Mouse (Mus musculus): ENCODE data around the gene Nudt3.

GRCm38 (mm10) chr17:27554062-27554960, 69.0 kb downstream of the Nudt3 start:
- TF ChIP-seq POLR2A (IDR thresholded peaks at IDR 0.05; ENCODE audit: borderline replicate concordance, low read depth, low read length) = no peak
- no peak for TF ChIP-seq CTCF (IDR thresholded peaks at IDR 0.05; ENCODE audit: low read depth, low read length)

Measured in bone marrow macrophage, adult 2 months (primary cell).